Mouse (Mus musculus) stomach, embryonic 15.5 days (tissue): ENCODE measurements around the gene Slc8b1. TPM values are rescaled to one million over a fixed set of nuclear protein-coding genes. Genes with fewer than 3 reads are reported as not detected.

Experiments
- ATAC-seq: fragments of 200-750 bp; cut with Nextera tagmentation; 2 replicates; pipeline ENCODE4 v1.8.0; 2017; ENCODE audit warnings: low read depth, moderate number of reproducible peaks, moderate TSS enrichment; ENCODE audit not compliant: insufficient read depth, low FRiP score
- H3K27ac ChIP-seq: fragments of 300-500 bp; sonication (generic); 2 replicates; pipeline ENCODE4 v1.5.1; 2015; ENCODE audit warnings: mild to moderate bottlenecking, inconsistent platforms
- H3K27me3 ChIP-seq: fragments of 300-500 bp; sonication (generic); replicated peaks from 2 replicates; pipeline ENCODE4 v1.6.1; 2015; ENCODE audit warnings: inconsistent platforms
- H3K36me3 ChIP-seq: fragments of 300-500 bp; sonication (generic); 2 replicates; pipeline ENCODE4 v1.6.1; 2015; ENCODE audit warnings: inconsistent platforms
- H3K4me1 ChIP-seq: fragments of 300-500 bp; sonication (generic); 2 replicates; pipeline ENCODE4 v1.6.1; 2015; ENCODE audit warnings: inconsistent platforms
- H3K4me2 ChIP-seq: fragments of 300-500 bp; sonication (generic); 2 replicates; pipeline ENCODE4 v1.6.1; 2015; ENCODE audit warnings: mild to moderate bottlenecking, inconsistent platforms
- H3K4me3 ChIP-seq: fragments of 300-500 bp; sonication (generic); replicated peaks from 2 replicates; pipeline ENCODE4 v1.5.1; 2015; ENCODE audit warnings: inconsistent platforms
- H3K9ac ChIP-seq: fragments of 300-500 bp; sonication (generic); 2 replicates; pipeline ENCODE4 v1.6.1; 2015; ENCODE audit warnings: inconsistent platforms
- H3K9me3 ChIP-seq: fragments of 300-500 bp; sonication (generic); 2 replicates; pipeline ENCODE4 v1.6.1; 2016; ENCODE audit warnings: inconsistent platforms
- WGBS: fragments of 180-500 bp; shearing (Covaris S2); methylation state at CpG from one replicate; pipeline ENCODE4 v1.1.7; 2015; 5-methylcytosine and 5-hydroxymethylcytosine counted together
- polyA plus RNA-seq: library from polyadenylated mRNA; unstranded; fragments of >200 nt; fragmentation: Nextera tagmentation; extraction: Ambion mirVana; gene quantifications from 2 replicates; pipeline ENCODE4 v1.2.1, GENCODE M21; 2015

Gene Slc8b1
- polyA plus RNA-seq, 1 experiment from 2014 or later, result 8.3 TPM

DNA sequence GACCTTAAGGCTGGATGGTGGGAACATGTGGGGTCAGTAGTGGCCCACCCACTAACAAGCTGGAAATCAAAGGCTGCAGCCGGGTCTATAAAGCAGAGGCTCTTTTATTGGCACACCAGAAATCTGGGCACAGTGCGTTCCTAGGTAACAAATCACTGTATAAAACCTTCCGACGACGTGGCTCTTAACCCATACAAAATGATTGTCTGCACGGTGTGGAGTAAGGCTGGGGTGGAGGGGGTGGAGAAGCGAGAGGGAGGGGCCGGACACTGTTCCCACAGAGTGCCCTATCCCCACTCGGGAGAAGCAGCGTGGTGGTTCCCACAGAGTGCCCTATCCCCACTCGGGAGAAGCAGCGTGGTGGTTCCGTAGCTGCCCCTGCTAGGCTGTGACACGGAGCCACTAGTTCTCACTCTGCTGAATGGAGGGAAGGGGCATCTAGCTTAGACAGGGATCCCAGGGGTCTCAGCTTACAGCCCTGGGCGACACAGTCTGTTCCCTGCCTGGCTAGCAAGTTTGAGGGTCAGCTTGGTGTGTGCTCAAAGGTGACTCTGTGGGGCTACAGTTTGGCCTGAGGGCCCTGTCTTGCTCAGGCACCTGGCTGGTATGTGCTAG lies 23.2 kb downstream of the Slc8b1 start:
- Histone ChIP-seq H3K4me2 (no peak overlapping the region), H3K27me3 (no peaks in the 10 kb centered on the region), H3K9ac (no peak overlapping the region), H3K36me3 (peaks cover 12% of the 10 kb centered on the region), H3K9me3 (no peaks in the 10 kb centered on the region), H3K27ac (no peak overlapping the region), H3K4me1 (peaks cover 14% of the 10 kb centered on the region; the same call in 1 of the 2 replicates), H3K4me3 (no peak overlapping the region)
- 73% methylated on average over 15 of the region's 15 CpGs for WGBS
- no peak for ATAC-seq

DNA sequence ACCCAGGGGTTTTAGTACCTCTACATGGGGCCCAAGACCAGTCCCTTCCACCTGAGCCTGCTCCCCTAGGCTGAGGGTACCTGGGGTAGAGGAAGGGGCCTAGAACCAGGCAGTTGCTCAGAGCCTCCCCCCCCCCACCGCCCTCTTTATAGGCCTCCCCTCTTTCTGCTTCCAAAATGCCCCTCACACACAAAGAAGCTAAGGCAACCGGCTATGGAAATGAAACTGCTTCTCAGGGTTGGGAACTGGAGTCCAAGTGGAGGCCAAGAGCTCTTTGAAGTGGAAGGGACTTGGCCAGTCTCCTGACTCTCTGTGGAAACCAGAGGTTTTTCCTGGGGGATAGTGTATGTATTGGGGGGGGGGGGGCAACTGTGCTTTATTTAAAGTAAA lies 23.7 kb downstream of the Slc8b1 start:
- no peak for ATAC-seq
- peaks cover 17% of the 10 kb centered on the region for H3K36me3 ChIP-seq
- no peaks in the 10 kb centered on the region for H3K27me3 ChIP-seq
- H3K27ac ChIP-seq, result no peak overlapping the region
- H3K4me1 ChIP-seq, result peaks cover 14% of the 10 kb centered on the region; the same call in 1 of the 2 replicates
- 53% methylated on average over 2 of the region's 2 CpGs for WGBS
- no peak overlapping the region for H3K4me3 ChIP-seq
- H3K9me3 ChIP-seq, result no peaks in the 10 kb centered on the region
- H3K9ac ChIP-seq, result no peak overlapping the region
- no peak overlapping the region for H3K4me2 ChIP-seq

DNA sequence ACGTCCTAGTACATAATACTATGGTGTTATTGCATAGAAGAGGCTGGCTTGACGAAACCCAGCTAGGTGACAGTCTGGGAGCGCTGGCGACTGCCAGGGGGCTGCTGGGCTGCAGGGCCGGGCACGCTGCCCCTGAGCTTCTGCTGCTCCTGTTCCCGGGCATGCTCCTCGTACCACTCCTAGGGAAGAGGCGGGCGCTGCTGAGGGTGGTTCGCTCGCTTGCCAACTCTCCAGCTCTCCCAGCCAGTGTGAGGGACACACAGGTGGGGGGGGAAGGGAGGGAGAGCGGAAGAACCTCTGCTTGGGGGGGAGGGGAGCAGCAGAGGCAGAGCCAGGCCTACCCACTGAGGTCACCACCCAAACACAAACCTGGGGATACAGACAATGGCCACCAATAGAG lies 25.1 kb downstream of the Slc8b1 start:
- Histone ChIP-seq H3K27me3 (no peaks in the 10 kb centered on the region), H3K4me1 (peaks cover 14% of the 10 kb centered on the region; the same call in 1 of the 2 replicates), H3K4me2 (no peak overlapping the region), H3K9ac (no peak overlapping the region), H3K9me3 (no peaks in the 10 kb centered on the region), H3K4me3 (no peak overlapping the region), H3K36me3 (peaks cover 27% of the 10 kb centered on the region), H3K27ac (no peak overlapping the region)
- ATAC-seq, result no peak
- 77% methylated on average over 13 of the region's 13 CpGs for WGBS

DNA sequence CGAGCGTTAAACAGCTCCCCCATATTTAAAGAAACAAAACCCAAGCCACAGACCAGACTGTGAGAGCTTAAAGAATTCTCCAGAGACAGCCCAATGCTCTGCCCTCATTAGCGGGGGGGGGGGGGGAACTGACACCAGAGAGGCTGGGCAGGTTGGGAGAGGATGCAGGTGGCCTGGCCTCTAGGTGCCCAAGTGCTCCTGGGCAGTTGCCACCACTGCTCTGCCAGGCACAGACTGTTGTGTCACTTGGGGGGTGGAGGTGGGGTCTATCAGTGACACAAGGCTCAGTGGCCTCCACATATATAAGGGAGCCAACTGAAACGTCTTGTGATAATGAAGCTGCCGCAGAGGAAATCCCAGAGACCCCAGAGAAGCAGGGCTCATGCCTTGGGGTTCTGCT lies 25.7 kb downstream of the Slc8b1 start:
- Histone ChIP-seq H3K4me3 (no peak overlapping the region), H3K9me3 (no peaks in the 10 kb centered on the region), H3K27ac (no peak overlapping the region), H3K4me1 (peaks cover 14% of the 10 kb centered on the region; the same call in 1 of the 2 replicates), H3K27me3 (no peaks in the 10 kb centered on the region), H3K9ac (no peak overlapping the region), H3K4me2 (no peak overlapping the region), H3K36me3 (peaks cover 27% of the 10 kb centered on the region)
- no peak for ATAC-seq
- WGBS, result 68% methylated on average over 5 of the region's 5 CpGs

DNA sequence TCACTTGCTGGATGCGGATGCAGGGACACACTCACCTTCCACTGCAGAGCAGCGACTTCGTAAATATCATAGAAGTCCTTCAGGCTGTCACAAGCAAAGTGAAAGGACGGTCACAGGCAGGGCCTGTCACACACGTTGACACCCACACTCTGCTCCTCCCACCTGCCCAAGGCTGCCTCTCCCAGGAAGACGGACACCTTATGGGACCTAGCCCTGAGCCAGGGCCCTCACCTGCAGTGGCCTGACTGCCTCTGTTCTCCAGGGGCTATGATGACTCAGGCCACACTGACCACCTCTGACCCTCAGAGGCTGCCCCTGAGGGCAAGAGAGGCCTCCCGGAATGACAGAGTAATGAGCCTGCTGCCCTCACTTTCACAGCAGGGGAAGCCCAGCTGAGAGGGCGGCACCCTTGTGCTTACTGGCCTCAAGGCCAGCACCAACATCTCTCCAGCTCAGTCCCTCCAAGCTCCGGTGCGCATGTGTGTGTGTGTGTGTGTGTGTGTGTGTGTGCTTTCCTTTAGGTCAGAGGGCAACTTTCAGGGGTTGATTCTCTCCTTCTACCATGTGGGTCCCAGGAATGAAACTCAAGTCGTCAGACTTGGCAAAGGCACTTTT lies 37.4 kb downstream of the Slc8b1 start:
- Histone ChIP-seq H3K27me3 (no peaks in the 10 kb centered on the region), H3K9me3 (no peaks in the 10 kb centered on the region), H3K9ac (no peak overlapping the region), H3K27ac (no peak overlapping the region), H3K4me1 (no peaks in the 10 kb centered on the region), H3K4me2 (no peak overlapping the region), H3K36me3 (peaks cover 8% of the 10 kb centered on the region; the same call in 1 of the 2 replicates), H3K4me3 (no peak overlapping the region)
- 71% methylated on average over 11 of the region's 11 CpGs for WGBS
- ATAC-seq, result no peak

DNA sequence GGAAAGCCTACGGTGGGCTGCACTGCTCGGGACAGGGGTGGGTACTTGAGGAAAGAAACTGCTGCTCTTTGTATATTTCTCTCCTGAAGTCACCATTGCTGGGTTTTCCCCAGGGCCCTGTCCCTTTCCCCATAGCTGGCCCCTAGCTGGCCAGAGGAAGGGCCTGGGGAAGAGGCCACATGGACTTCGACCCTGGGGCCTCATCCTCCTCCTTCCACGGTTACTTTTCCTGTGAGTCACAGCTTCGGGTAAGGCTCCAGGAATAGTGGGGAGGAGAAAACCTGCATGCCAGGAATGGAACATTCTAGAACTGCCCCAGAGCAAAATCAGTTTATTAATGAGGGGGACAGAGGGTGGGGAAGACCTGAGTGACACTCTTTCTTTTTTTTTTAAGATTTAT lies 39.2 kb downstream of the Slc8b1 start:
- WGBS, result 69% methylated on average over 5 of the region's 5 CpGs
- H3K9me3 ChIP-seq, result no peaks in the 10 kb centered on the region
- H3K27ac ChIP-seq, result no peak overlapping the region
- no peak overlapping the region for H3K9ac ChIP-seq
- no peak overlapping the region for H3K4me3 ChIP-seq
- H3K4me1 ChIP-seq, result no peaks in the 10 kb centered on the region
- no peaks in the 10 kb centered on the region for H3K27me3 ChIP-seq
- no peak for ATAC-seq
- peaks cover 20% of the 10 kb centered on the region for H3K36me3 ChIP-seq
- no peak overlapping the region for H3K4me2 ChIP-seq

DNA sequence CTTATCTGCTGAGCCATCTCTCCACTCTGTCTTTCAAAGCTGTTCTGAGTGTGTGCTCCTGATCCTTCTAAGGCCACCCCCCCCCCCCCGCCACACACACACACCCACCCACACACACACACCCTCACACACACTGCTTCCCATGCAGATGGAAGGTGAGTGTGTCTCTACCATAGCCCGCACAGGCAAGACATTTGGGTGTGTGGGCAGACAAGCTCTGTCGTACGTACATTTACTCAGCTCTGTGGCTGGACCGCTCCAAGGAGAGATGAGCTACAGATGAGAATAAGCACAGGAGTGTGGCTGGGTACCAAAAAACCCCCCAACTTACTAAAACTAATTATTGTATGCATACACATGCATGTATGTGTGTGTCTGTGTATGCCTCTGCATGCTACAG lies 39.7 kb downstream of the Slc8b1 start:
- WGBS, result 95% methylated on average over 5 of the region's 5 CpGs

DNA sequence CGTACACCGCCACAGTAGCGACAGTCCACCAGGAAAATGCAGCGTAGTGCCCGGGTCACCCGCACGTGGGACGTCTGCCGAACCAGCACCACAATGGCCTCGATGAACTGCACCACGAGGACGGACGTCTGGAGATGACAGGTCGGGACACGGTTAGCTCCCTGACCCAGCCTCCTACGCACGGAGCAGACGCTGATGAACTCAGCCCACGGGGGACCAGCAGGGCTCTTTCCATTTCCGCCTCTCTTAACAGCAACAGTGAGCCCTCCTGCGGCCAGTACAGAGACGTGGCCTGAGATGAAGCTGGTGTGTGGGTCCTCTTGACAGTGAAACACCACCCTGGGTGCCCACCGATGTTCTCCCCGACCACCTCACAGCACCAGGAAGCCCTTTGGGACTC lies 44.9 kb downstream of the Slc8b1 start:
- H3K4me2 ChIP-seq, result no peak overlapping the region
- no peak overlapping the region for H3K4me3 ChIP-seq
- H3K4me1 ChIP-seq, result peaks cover 14% of the 10 kb centered on the region
- no peaks in the 10 kb centered on the region for H3K9me3 ChIP-seq
- peaks cover 21% of the 10 kb centered on the region; the same call in 1 of the 2 replicates for H3K36me3 ChIP-seq
- H3K27ac ChIP-seq, result no peak overlapping the region
- no peaks in the 10 kb centered on the region for H3K27me3 ChIP-seq
- WGBS, result 89% methylated on average over 24 of the region's 24 CpGs
- no peak for ATAC-seq
- no peak overlapping the region for H3K9ac ChIP-seq

More for the DNA sequence above, 39.7 kb downstream of the Slc8b1 start:
- ATAC-seq, result no peak
- no peak overlapping the region for H3K27ac ChIP-seq
- no peaks in the 10 kb centered on the region for H3K27me3 ChIP-seq
- no peak overlapping the region for H3K4me2 ChIP-seq
- H3K4me3 ChIP-seq, result no peak overlapping the region
- H3K9ac ChIP-seq, result no peak overlapping the region
- H3K9me3 ChIP-seq, result no peaks in the 10 kb centered on the region
- H3K4me1 ChIP-seq, result no peaks in the 10 kb centered on the region
- peaks cover 23% of the 10 kb centered on the region for H3K36me3 ChIP-seq

DNA sequence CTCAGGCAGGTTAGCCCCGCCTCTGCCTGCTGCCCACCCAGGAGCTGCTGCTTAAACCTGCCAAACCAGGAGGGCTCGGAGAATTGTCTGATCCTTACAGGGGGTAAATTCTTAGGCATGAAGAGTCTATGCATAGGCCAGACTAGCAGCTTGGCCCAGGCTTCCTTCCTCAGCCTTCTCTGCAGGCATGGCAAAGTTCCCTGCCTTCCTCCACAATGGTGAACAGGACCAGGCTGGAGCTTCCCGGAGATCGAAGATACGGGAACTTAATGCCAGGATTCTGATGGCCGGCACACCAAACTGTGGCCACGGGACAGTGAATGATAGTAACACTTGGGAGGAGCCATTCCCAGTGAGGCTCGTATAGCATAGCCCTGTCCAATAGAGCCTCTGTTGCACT lies 47.1 kb downstream of the Slc8b1 start:
- no peaks in the 10 kb centered on the region for H3K27me3 ChIP-seq
- WGBS, result 73% methylated on average over 8 of the region's 8 CpGs
- no peak overlapping the region for H3K9ac ChIP-seq
- ATAC-seq, result no peak
- H3K4me2 ChIP-seq, result no peak overlapping the region
- H3K36me3 ChIP-seq, result peaks cover 21% of the 10 kb centered on the region; the same call in 1 of the 2 replicates
- peaks cover 23% of the 10 kb centered on the region for H3K4me1 ChIP-seq
- no peaks in the 10 kb centered on the region for H3K9me3 ChIP-seq
- H3K4me3 ChIP-seq, result no peak overlapping the region
- H3K27ac ChIP-seq, result no peak overlapping the region

DNA sequence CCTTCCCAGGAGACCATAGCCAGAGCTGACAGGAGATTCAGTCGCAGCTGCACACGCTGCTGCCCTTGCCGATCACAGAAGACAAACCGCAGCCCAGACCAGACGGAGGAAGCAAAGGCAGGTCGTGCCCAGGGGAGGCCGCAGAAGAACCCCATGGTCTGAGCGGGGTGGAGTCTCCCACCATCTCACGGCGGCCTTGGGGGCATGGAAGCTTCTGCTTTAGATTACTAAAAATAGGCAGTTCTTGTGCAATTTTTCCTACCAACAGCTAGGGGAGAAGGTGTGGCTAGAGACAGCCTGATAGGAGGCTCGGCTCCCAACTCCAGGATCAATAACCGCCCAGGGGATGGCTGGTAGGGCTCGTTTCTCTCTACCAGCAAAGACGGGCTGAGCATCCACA lies 47.8 kb downstream of the Slc8b1 start:
- Histone ChIP-seq H3K36me3 (peaks cover 20% of the 10 kb centered on the region; the same call in 1 of the 2 replicates), H3K9me3 (no peaks in the 10 kb centered on the region), H3K27ac (peak overlapping the region; percentile 59), H3K27me3 (no peaks in the 10 kb centered on the region), H3K4me2 (peak overlapping the region; percentile 42), H3K9ac (no peak overlapping the region), H3K4me1 (peaks cover 30% of the 10 kb centered on the region), H3K4me3 (peak overlapping the region; percentile 5)
- ATAC-seq, result no peak
- WGBS, result 48% methylated on average over 14 of the region's 14 CpGs

DNA sequence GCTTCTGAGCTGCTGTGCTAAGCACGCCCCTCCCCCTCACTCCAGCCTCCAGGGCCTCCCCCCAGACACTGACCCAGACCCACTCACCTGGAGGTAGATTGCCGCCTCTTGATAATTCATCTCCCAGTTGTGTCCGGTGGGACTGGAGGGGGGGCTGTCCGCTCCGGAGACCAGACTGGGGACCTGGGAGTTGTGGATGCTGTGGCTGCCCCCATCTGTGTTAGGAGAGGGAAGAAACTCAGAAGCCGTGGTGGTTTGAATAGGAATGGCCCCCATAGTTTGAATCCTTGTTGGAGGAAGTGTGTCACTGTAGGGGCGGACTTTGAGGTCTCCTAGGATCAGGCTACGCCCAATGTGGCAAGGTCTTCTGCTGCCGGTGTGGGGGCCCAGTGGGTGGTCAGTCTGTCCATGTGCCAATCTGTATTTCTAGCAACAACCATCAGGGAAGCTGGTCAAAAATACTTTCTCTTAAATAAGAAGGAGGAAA lies 49.2 kb downstream of the Slc8b1 start:
- ATAC-seq, result no peak
- peak overlapping the region; percentile 15 for H3K4me3 ChIP-seq
- WGBS, result 37% methylated on average over 9 of the region's 9 CpGs

DNA sequence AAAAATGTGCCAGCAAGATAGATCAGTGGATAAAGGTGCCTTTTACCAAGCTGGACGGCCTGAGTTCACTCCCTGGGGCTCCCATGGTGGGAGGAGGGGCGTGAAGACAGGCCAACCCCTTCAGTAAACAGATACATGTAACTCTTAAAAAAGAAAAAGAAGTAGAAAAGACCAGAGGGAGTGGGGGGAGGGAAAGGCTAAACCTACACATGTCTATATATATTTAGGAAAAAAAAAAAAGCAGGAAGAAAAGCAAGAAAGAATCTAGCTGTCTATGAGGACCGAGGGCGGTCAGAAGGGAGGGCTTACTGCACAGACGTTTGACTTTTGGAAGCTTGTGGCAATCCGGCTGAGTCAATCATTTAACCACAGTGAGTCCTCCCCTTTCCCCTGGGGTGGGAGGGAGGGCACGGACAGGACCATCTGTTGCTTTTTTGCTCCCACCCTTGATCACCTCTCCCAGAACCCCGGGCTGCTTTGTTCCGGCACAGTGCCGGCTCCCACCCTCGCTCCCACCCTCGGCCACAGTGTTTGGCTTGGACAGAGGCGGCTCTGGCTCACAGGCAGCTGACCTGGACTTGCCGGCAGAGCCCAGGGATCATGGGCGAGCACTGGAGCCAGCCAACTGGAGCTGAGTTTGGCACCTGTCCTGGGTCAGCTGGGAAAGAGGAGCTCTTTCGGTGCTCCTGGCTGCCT lies 49.8 kb downstream of the Slc8b1 start:
- H3K4me3 ChIP-seq, result peak overlapping the region; percentile 15
- peaks cover 45% of the 10 kb centered on the region for H3K4me1 ChIP-seq
- H3K9ac ChIP-seq, result no peak overlapping the region
- H3K27ac ChIP-seq, result peak overlapping the region; percentile 87
- peak; percentile 41; the same call in 1 of the 2 replicates for ATAC-seq
- H3K9me3 ChIP-seq, result no peaks in the 10 kb centered on the region
- peak overlapping the region; percentile 48 for H3K4me2 ChIP-seq
- WGBS, result 4% methylated on average over 16 of the region's 16 CpGs
- H3K27me3 ChIP-seq, result no peaks in the 10 kb centered on the region
- H3K36me3 ChIP-seq, result peaks cover 6% of the 10 kb centered on the region; the same call in 1 of the 2 replicates

More for the DNA sequence above, 49.2 kb downstream of the Slc8b1 start:
- Histone ChIP-seq H3K4me1 (peaks cover 39% of the 10 kb centered on the region), H3K27me3 (no peaks in the 10 kb centered on the region), H3K36me3 (peaks cover 9% of the 10 kb centered on the region; the same call in 1 of the 2 replicates), H3K9ac (no peak overlapping the region), H3K4me2 (peak overlapping the region; percentile 48), H3K9me3 (no peaks in the 10 kb centered on the region), H3K27ac (peak overlapping the region; percentile 87)
